Mouse (Mus musculus) adipocyte (in vitro differentiated cells): ENCODE measurements around the gene Mrnip.
"Not testable (repeated sequence)": the region's sequence is repeated elsewhere in the genome, so short reads cannot be mapped to it uniquely, and the experiment has no call there.

Experiments used
- DNase-seq: peaks from one replicate; pipeline ENCODE4 v3.0.0-alpha.2; 2016; ENCODE audit warnings: low spot score

The Mrnip gene

GRCm38 (mm10) chr11:50174111-50174729 lies at the start of gene Mrnip:
Gene Mrnip, plus strand, starts transcription at chr11:50174444.
- not testable (repeated sequence) for DNase-seq

- DNase-seq = no peak
Observed at GRCm38 (mm10) chr11:50127781-50128180, 46.5 kb upstream of the Mrnip start.

GRCm38 (mm10) chr11:50130811-50131766 lies 43.2 kb upstream of the Mrnip start, which contains the start of gene Tbc1d9b:
Gene Tbc1d9b, plus strand, starts transcription at chr11:50131396.
- peak; percentile 84 for DNase-seq

- DNase-seq = peak; percentile 43
Observed at GRCm38 (mm10) chr11:50131801-50132201, 42.4 kb upstream of the Mrnip start.

- no peak for DNase-seq
Observed at GRCm38 (mm10) chr11:50132265-50132664, 42.0 kb upstream of the Mrnip start.

GRCm38 (mm10) chr11:50134136-50134859 lies 39.9 kb upstream of the Mrnip start:
- no peak for DNase-seq

GRCm38 (mm10) chr11:50138206-50138822 lies 35.9 kb upstream of the Mrnip start:
- no peak for DNase-seq

GRCm38 (mm10) chr11:50139571-50139970 lies 34.7 kb upstream of the Mrnip start:
- DNase-seq = no peak

GRCm38 (mm10) chr11:50145529-50145928 lies 28.7 kb upstream of the Mrnip start:
- DNase-seq = no peak

GRCm38 (mm10) chr11:50146121-50146520 lies 28.1 kb upstream of the Mrnip start:
- no peak for DNase-seq

- DNase-seq = no peak
Observed at GRCm38 (mm10) chr11:50147267-50147957, 26.8 kb upstream of the Mrnip start.

- no peak for DNase-seq
Observed at GRCm38 (mm10) chr11:50147958-50148476, 26.2 kb upstream of the Mrnip start.

- no peak for DNase-seq
Observed at GRCm38 (mm10) chr11:50149200-50149599, 25.0 kb upstream of the Mrnip start.

GRCm38 (mm10) chr11:50149603-50150150 lies 24.6 kb upstream of the Mrnip start:
- no peak for DNase-seq

- DNase-seq = no peak
Observed at GRCm38 (mm10) chr11:50151374-50151773, 22.9 kb upstream of the Mrnip start.

GRCm38 (mm10) chr11:50154166-50154565 lies 20.1 kb upstream of the Mrnip start:
- no peak for DNase-seq

- peak; percentile 92 for DNase-seq
Observed at GRCm38 (mm10) chr11:50154777-50155520, 19.3 kb upstream of the Mrnip start.

GRCm38 (mm10) chr11:50155785-50156184 lies 18.5 kb upstream of the Mrnip start:
- no peak for DNase-seq

- DNase-seq = no peak
Observed at GRCm38 (mm10) chr11:50156725-50157258, 17.5 kb upstream of the Mrnip start.

GRCm38 (mm10) chr11:50158346-50158745 lies 15.9 kb upstream of the Mrnip start:
- no peak for DNase-seq
